ENCODE assay signal across 19 mouse cellular contexts in genomic region chr7:24390512-24390911, GRCm38 (mm10). TPM values are rescaled to one million over a fixed set of nuclear protein-coding genes. Genes with fewer than 3 reads are reported as not detected.
DNase-seq lines count a peak whose midpoint lies in the region; ATAC-seq and TF ChIP-seq lines count a peak whose summit lies in the region.
"Had no signal": no experiment of that assay in that cellular context is flagged by ENCODE, and none has a peak within 500 bp of the region (broad histone marks: within the 10 kb centered on the region; RNA-seq: fewer than 3 reads in every experiment).

No protein-coding gene starts in this region.

- WGBS in hindbrain, embryonic 12.5 days, result 57% methylated on average over 7 of the region's 7 CpGs
- WGBS in macrophage (ENCODE audit: missing documents), result 74% methylated on average over 7 of the region's 7 CpGs
- 61% methylated on average over 7 of the region's 7 CpGs for WGBS in lung, adult 2 months

- peak overlapping the region; percentile 23 for H3K4me3 ChIP-seq in megakaryocyte, embryonic 14.5 days (replicated peaks)
- H3K4me3 ChIP-seq in hindbrain, embryonic 12.5 days, result no peak overlapping the region
- H3K4me3 ChIP-seq in macrophage (ENCODE audit: inconsistent target), result no peak overlapping the region
- no peak overlapping the region for H3K4me3 ChIP-seq in lung, adult 2 months (replicated peaks; ENCODE audit: extremely low read depth, low read depth, low read length)
- H3K4me3 ChIP-seq: embryonic facial prominence, embryonic 15.5 days had no signal

- peaks cover 5% of the 10 kb centered on the region for H3K36me3 ChIP-seq in megakaryocyte, embryonic 14.5 days (replicated peaks; ENCODE audit: low read length)
- H3K36me3 ChIP-seq in hindbrain, embryonic 12.5 days, result no peaks in the 10 kb centered on the region
- no peaks in the 10 kb centered on the region for H3K36me3 ChIP-seq in macrophage (ENCODE audit: inconsistent target)
- H3K36me3 ChIP-seq: embryonic facial prominence, embryonic 15.5 days had no signal

- peaks cover 54% of the 10 kb centered on the region for H3K79me2 ChIP-seq in macrophage (ENCODE audit: inconsistent target)

- H3K9ac ChIP-seq in hindbrain, embryonic 12.5 days, result no peak overlapping the region
- H3K9ac ChIP-seq: embryonic facial prominence, embryonic 15.5 days; forebrain, postnatal 0 days had no signal

- no peak for ATAC-seq in megakaryocyte, adult 5-6 weeks (ENCODE audit: poor library complexity, severe bottlenecking)
- peak; percentile 43 for ATAC-seq in hindbrain, embryonic 12.5 days (ENCODE audit: low FRiP score)
- ATAC-seq: inflammation-experienced regulatory T-cells, adult 6 months had no signal

- H3K4me2 ChIP-seq in hindbrain, embryonic 12.5 days (replicated peaks), result peak overlapping the region; percentile 26
- H3K4me2 ChIP-seq: liver, embryonic 11.5 days had no signal

- H3K9me3 ChIP-seq in megakaryocyte, embryonic 14.5 days, result no peaks in the 10 kb centered on the region
- H3K9me3 ChIP-seq in hindbrain, embryonic 12.5 days (replicated peaks), result no peaks in the 10 kb centered on the region
- H3K9me3 ChIP-seq: embryonic facial prominence, embryonic 15.5 days had no signal

- no peak for TF ChIP-seq CTCF in lung, adult 2 months (IDR thresholded peaks at IDR 0.05; ENCODE audit: insufficient read depth, low read length)

- no peaks in the 10 kb centered on the region for H3K27me3 ChIP-seq in megakaryocyte, embryonic 14.5 days (replicated peaks)
- no peaks in the 10 kb centered on the region for H3K27me3 ChIP-seq in hindbrain, embryonic 12.5 days
- H3K27me3 ChIP-seq: embryonic facial prominence, embryonic 15.5 days had no signal

- no peak for TF ChIP-seq POLR2A in lung, adult 2 months (IDR thresholded peaks at IDR 0.05; ENCODE audit: borderline replicate concordance, extremely low read depth, low read depth, low read length)

- H3K27ac ChIP-seq in hindbrain, embryonic 12.5 days, result peak overlapping the region; percentile 71; the same call in 1 of the 2 replicates
- H3K27ac ChIP-seq in macrophage, result peak overlapping the region; percentile 98

- H3K4me1 ChIP-seq in megakaryocyte, embryonic 14.5 days, result peaks cover 88% of the 10 kb centered on the region
- peaks cover 9% of the 10 kb centered on the region for H3K4me1 ChIP-seq in hindbrain, embryonic 12.5 days
- no peaks in the 10 kb centered on the region for H3K4me1 ChIP-seq in lung, adult 2 months (ENCODE audit: control insufficient read depth, insufficient read depth, low read length)

- no peak for DNase-seq in lung, adult 2 months
- DNase-seq in layer of hippocampus, adult 9-11 months, result no peak
- no peak for DNase-seq in cerebellum, adult 11-12 months
- DNase-seq: adrenal gland, postnatal 10 days; cerebellum, postnatal 36 days; forebrain, postnatal 0 days; gastrocnemius, postnatal 36 days; lung, postnatal 4 days; right cerebral cortex, postnatal 25 days; thymus, postnatal 36 days had no signal

RNA-seq across cellular contexts. Expression of gene Smg9, which starts 8.9 kb away (rescaled TPM):
- 42.3 and 58.9 TPM in 2 replicates for polyA plus RNA-seq in megakaryocyte, embryonic 14.5 days (2012; ENCODE audit: insufficient read depth, low replicate concordance)
- 21.6 and 22.3 TPM in 2 replicates for total RNA-seq in megakaryocyte, adult 5-6 weeks (2015)
- 16.7 and 30.3 TPM in 2 replicates for total RNA-seq in megakaryocyte, adult 5-6 weeks (2017)
- 28.9 and 29.5 TPM in 2 replicates for polyA plus RNA-seq in hindbrain, embryonic 12.5 days (2016; fragmentation: Nextera tagmentation; extraction: Ambion mirVana)
- 100 to 1,000 TPM; 127 to 223 (median 160) TPM for total RNA-seq in macrophage (2018; cell fraction: chromatin; rRNA removed)
- 10 to 100 TPM; 15.4 to 41.1 (median 24.8) TPM for total RNA-seq in macrophage (2018; cell fraction: cytosol; rRNA removed)
- 100 to 1,000 TPM in 11 of 26 experiments, 10 to 100 TPM in 15; 59.9 to 137 (median 93.6) TPM for total RNA-seq in macrophage (2018; cell fraction: nucleus; rRNA removed)
- 19.7 to 29.3 TPM (median 20.3 TPM) in 3 replicates for polyA plus RNA-seq in macrophage (2018)
- 35.8 and 58.4 TPM in 2 replicates for polyA plus RNA-seq in lung, adult 2 months (2012; rRNA removed)

RNA-seq across cellular contexts. Expression of gene Kcnn4, which starts 20.4 kb away (rescaled TPM):
- 9.0 and 25.3 TPM in 2 replicates for polyA plus RNA-seq in megakaryocyte, embryonic 14.5 days (2012; ENCODE audit: insufficient read depth, low replicate concordance)
- 5.9 and 7.6 TPM in 2 replicates for total RNA-seq in megakaryocyte, adult 5-6 weeks (2015)
- total RNA-seq in megakaryocyte, adult 5-6 weeks (2017), result 14.2 and 17.0 TPM in 2 replicates
- polyA plus RNA-seq in hindbrain, embryonic 12.5 days (2016; fragmentation: Nextera tagmentation; extraction: Ambion mirVana), result 2.1 and 2.4 TPM in 2 replicates
- 100 to 1,000 TPM in 4 of 26 experiments, 10 to 100 TPM in 21, 1 to 10 TPM in 1; 5.6 to 198 (median 45.1) TPM for total RNA-seq in macrophage (2018; cell fraction: chromatin; rRNA removed)
- 10 to 100 TPM; 16.1 to 69.7 (median 46.9) TPM for total RNA-seq in macrophage (2018; cell fraction: cytosol; rRNA removed)
- 100 to 1,000 TPM in 8 of 26 experiments, 10 to 100 TPM in 18; 15.3 to 160 (median 78.6) TPM for total RNA-seq in macrophage (2018; cell fraction: nucleus; rRNA removed)
- 11.1 to 85.5 TPM (median 12.1 TPM) in 3 replicates for polyA plus RNA-seq in macrophage (2018)
- 9.0 and 11.3 TPM in 2 replicates for polyA plus RNA-seq in lung, adult 2 months (2012; rRNA removed)

RNA-seq across cellular contexts. Expression of gene Lypd5, which starts 41.5 kb away (rescaled TPM):
- polyA plus RNA-seq in megakaryocyte, embryonic 14.5 days (2012; ENCODE audit: insufficient read depth, low replicate concordance), result not detected in 2 replicates
- total RNA-seq in megakaryocyte, adult 5-6 weeks (2015), result not detected in 2 replicates
- not detected in 2 replicates for total RNA-seq in megakaryocyte, adult 5-6 weeks (2017)
- not detected in 2 replicates for polyA plus RNA-seq in hindbrain, embryonic 12.5 days (2016; fragmentation: Nextera tagmentation; extraction: Ambion mirVana)
- not detected for total RNA-seq in macrophage (2018; cell fraction: chromatin; rRNA removed)
- total RNA-seq in macrophage (2018; cell fraction: cytosol; rRNA removed), result not detected
- total RNA-seq in macrophage (2018; cell fraction: nucleus; rRNA removed), result not detected
- polyA plus RNA-seq in macrophage (2018), result not detected in 3 replicates
- polyA plus RNA-seq in lung, adult 2 months (2012; rRNA removed), result 32.1 TPM in 1 of 2 replicates, not detected in the other
- total RNA-seq: adrenal gland, postnatal 10 days; forebrain, postnatal 0 days; gastrocnemius, postnatal 36 days; left cerebral cortex, adult 18-20 months had no signal
- polyA plus RNA-seq: forebrain, postnatal 0 days; heart, embryonic 14.5 days; inflammation-experienced regulatory T-cells, adult 6 months; liver, embryonic 11.5 days had no signal

RNA-seq across cellular contexts. Expression of gene Tescl, which starts 56.8 kb away (rescaled TPM):
- polyA plus RNA-seq in megakaryocyte, embryonic 14.5 days (2012; ENCODE audit: insufficient read depth, low replicate concordance), result not detected in 2 replicates
- not detected in 2 replicates for total RNA-seq in megakaryocyte, adult 5-6 weeks (2015)
- not detected in 2 replicates for total RNA-seq in megakaryocyte, adult 5-6 weeks (2017)
- not detected in 2 replicates for polyA plus RNA-seq in hindbrain, embryonic 12.5 days (2016; fragmentation: Nextera tagmentation; extraction: Ambion mirVana)
- not detected for total RNA-seq in macrophage (2018; cell fraction: chromatin; rRNA removed)
- total RNA-seq in macrophage (2018; cell fraction: cytosol; rRNA removed), result under 1 TPM in 1 of 26 experiments, not detected in 25; 0.17 TPM
- not detected for total RNA-seq in macrophage (2018; cell fraction: nucleus; rRNA removed)
- polyA plus RNA-seq in macrophage (2018), result not detected in 3 replicates
- 0.58 and 2.0 TPM in 2 replicates for polyA plus RNA-seq in lung, adult 2 months (2012; rRNA removed)
- total RNA-seq: forebrain, postnatal 0 days; gastrocnemius, postnatal 36 days; left cerebral cortex, adult 18-20 months had no signal
- polyA plus RNA-seq: embryonic facial prominence, embryonic 15.5 days; forebrain, postnatal 0 days; heart, embryonic 14.5 days; inflammation-experienced regulatory T-cells, adult 6 months; liver, embryonic 11.5 days had no signal
